Mouse (Mus musculus) kidney, embryonic 15.5 days (tissue): ENCODE results near the gene H2-M10.5. TPM values are rescaled to one million over a fixed set of nuclear protein-coding genes. Genes with fewer than 3 reads are reported as not detected.
A peak's percentile ranks its signal among the peaks of the same experiment; 100 is the strongest.
"Not testable (repeated sequence)": the region's sequence is repeated elsewhere in the genome, so short reads cannot be mapped to it uniquely, and the experiment has no call there.

Experiments used
- ATAC-seq: fragments of 200-750 bp; cut with Nextera tagmentation; replicated peaks from 2 replicates; pipeline ENCODE4 v1.8.0; 2017; ENCODE audit warnings: moderate TSS enrichment; ENCODE audit not compliant: low FRiP score
- H3K27ac ChIP-seq: fragments of 300-500 bp; sonication (generic); 2 replicates; pipeline ENCODE4 v1.5.1; 2015; ENCODE audit warnings: mild to moderate bottlenecking, inconsistent platforms
- H3K27me3 ChIP-seq: fragments of 300-500 bp; sonication (generic); 2 replicates; pipeline ENCODE4 v1.6.1; 2015; ENCODE audit warnings: inconsistent platforms
- H3K36me3 ChIP-seq: fragments of 300-500 bp; sonication (generic); 2 replicates; pipeline ENCODE4 v1.6.1; 2015; ENCODE audit warnings: inconsistent platforms
- H3K4me1 ChIP-seq: fragments of 300-500 bp; sonication (generic); 2 replicates; pipeline ENCODE4 v1.6.1; 2015; ENCODE audit warnings: inconsistent platforms
- H3K4me2 ChIP-seq: fragments of 300-500 bp; sonication (generic); 2 replicates; pipeline ENCODE4 v1.6.1; 2015; ENCODE audit warnings: moderate library complexity, mild to moderate bottlenecking, inconsistent platforms
- H3K4me3 ChIP-seq: fragments of 300-500 bp; sonication (generic); replicated peaks from 2 replicates; pipeline ENCODE4 v1.5.1; 2015; ENCODE audit warnings: mild to moderate bottlenecking, inconsistent platforms
- H3K9ac ChIP-seq: fragments of 300-500 bp; sonication (generic); 2 replicates; pipeline ENCODE4 v1.6.1; 2015; ENCODE audit warnings: mild to moderate bottlenecking, inconsistent platforms
- H3K9me3 ChIP-seq: fragments of 300-500 bp; sonication (generic); replicated peaks from 2 replicates; pipeline ENCODE4 v1.6.1; 2016; ENCODE audit warnings: inconsistent platforms
- WGBS: fragments of 180-500 bp; shearing (Covaris S2); methylation state at CpG from one replicate; pipeline ENCODE4 v1.1.7; 2015; ENCODE audit warnings: mixed read lengths; 5-methylcytosine and 5-hydroxymethylcytosine counted together
- polyA plus RNA-seq: library from polyadenylated mRNA; unstranded; fragments of >200 nt; fragmentation: Nextera tagmentation; extraction: Ambion mirVana; gene quantifications from 2 replicates; pipeline ENCODE4 v1.2.1, GENCODE M21; 2015

The H2-M10.5 gene
- polyA plus RNA-seq: not detected in 2 replicates

DNA sequence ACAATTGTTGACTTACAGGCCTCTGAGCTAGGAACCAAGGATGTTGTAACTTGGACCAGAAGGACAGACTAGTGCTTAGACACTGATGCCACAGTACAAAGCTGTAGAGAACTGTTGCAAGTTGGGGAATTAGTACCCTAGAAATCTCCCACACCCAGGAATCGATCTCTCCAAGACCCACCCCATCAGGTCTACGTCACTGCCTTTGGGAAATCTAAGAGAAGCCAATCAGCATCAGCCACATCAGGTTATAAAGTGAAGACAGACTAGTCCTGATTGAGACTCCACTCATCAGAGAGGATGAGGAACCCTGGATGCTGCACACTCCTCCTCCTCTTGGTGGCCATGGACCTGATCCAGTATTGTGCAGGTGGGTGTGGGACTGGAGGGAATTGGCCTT is at the start of gene H2-M10.5:
Gene H2-M10.5, plus strand, starts transcription at position 301 of the 400 bp plus-strand sequence.
- 89% methylated on average over 2 of the region's 2 CpGs for WGBS
- H3K9ac ChIP-seq, H3K4me2 ChIP-seq, H3K9me3 ChIP-seq, H3K36me3 ChIP-seq, H3K27ac ChIP-seq, ATAC-seq, H3K4me3 ChIP-seq, H3K4me1 ChIP-seq, H3K27me3 ChIP-seq: not testable (repeated sequence)

GRCm38 (mm10) chr17:36726046-36726445 is 46.7 kb upstream of the H2-M10.5 start:
- no peak overlapping the region for H3K4me3 ChIP-seq
- no peaks in the 10 kb centered on the region for H3K4me1 ChIP-seq
- H3K36me3 ChIP-seq: no peaks in the 10 kb centered on the region
- no peaks in the 10 kb centered on the region for H3K9me3 ChIP-seq
- H3K27ac ChIP-seq: no peak overlapping the region
- WGBS: 24% methylated on average over 2 of the region's 2 CpGs
- no peak overlapping the region for H3K4me2 ChIP-seq
- no peaks in the 10 kb centered on the region for H3K27me3 ChIP-seq
- H3K9ac ChIP-seq: no peak overlapping the region
- no peak for ATAC-seq

DNA sequence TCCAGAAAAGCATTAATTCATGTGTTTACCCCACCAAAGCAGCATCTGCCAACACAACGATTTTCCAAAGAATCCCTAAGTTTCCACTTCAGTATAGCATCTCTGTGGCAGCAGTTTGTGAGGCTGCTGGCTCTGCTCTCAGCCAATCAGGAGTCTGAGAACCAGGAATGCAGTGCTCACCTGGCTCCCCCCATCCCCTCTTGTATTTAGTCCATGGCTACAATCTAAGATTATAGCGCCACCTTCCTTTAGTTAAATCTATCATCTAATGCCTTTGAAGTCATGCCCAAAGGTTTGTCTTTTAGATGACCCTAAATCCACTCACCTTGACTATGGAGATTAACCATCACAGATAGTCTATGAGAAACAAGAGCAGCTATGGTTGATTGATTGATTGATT is 8.9 kb upstream of the H2-M10.5 start:
- Histone ChIP-seq H3K27ac (no peak overlapping the region), H3K4me1 (no peaks in the 10 kb centered on the region), H3K27me3 (no peaks in the 10 kb centered on the region), H3K9ac (no peak overlapping the region), H3K36me3 (no peaks in the 10 kb centered on the region), H3K4me3 (no peak overlapping the region), H3K9me3 (no peaks in the 10 kb centered on the region), H3K4me2 (no peak overlapping the region)
- WGBS: 55% methylated on average over 2 of the region's 2 CpGs
- no peak for ATAC-seq

DNA sequence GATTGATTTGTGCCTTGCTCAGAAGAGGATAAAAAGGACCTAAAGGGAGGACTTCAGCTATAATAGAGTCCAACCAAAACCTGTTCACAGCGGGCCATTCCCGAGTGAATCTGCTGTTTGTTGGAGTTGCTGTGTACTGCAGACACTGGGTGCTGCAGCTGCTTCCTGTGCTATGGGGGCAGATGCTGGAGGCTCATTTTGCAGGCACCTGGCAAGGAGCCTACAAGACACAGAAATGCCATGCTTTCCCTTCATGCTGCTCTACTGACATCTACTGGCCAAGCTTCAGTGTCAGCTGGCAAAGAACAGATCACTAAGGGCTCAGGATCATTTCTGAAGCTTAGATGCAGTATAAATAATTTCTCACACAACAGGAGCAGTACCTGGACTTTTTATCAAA is 8.5 kb upstream of the H2-M10.5 start:
- not testable (repeated sequence) for H3K4me1 ChIP-seq, H3K4me2 ChIP-seq, H3K9ac ChIP-seq, H3K4me3 ChIP-seq, H3K27ac ChIP-seq, H3K27me3 ChIP-seq, H3K36me3 ChIP-seq, ATAC-seq, H3K9me3 ChIP-seq
- 28% methylated on average over 2 of the region's 2 CpGs for WGBS

DNA sequence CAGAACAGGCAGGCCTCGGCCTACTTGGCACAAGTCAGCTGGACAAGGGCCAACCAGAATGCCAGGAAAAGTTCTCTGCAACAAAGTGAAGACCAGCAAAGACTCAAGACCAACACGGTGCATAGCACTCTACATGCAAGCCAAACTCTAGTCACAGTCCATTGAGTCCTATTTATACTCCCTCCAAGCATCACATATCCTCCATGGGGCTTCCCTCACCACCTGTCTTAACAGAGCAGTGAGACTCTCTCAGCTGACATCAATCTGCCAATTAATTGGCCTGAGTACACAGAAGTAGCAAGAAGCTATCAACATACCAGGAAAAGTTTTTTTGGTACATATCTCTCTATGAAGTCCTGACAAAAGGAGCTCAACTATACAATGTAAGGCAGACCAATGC is 7.3 kb upstream of the H2-M10.5 start:
- H3K36me3 ChIP-seq, H3K4me2 ChIP-seq, H3K27ac ChIP-seq, H3K4me3 ChIP-seq, H3K9me3 ChIP-seq, H3K4me1 ChIP-seq, H3K27me3 ChIP-seq, ATAC-seq, H3K9ac ChIP-seq: not testable (repeated sequence)
- WGBS: 61% methylated on average over 2 of the region's 2 CpGs

- Histone ChIP-seq H3K9me3 (no peaks in the 10 kb centered on the region), H3K4me2 (no peak overlapping the region), H3K27ac (no peak overlapping the region), H3K27me3 (no peaks in the 10 kb centered on the region), H3K4me3 (no peak overlapping the region), H3K36me3 (no peaks in the 10 kb centered on the region), H3K4me1 (no peaks in the 10 kb centered on the region), H3K9ac (no peak overlapping the region)
- WGBS: 59% methylated on average over 3 of the region's 3 CpGs
- ATAC-seq: no peak
Observed at GRCm38 (mm10) chr17:36781533-36781932, 8.8 kb downstream of the H2-M10.5 start.

DNA sequence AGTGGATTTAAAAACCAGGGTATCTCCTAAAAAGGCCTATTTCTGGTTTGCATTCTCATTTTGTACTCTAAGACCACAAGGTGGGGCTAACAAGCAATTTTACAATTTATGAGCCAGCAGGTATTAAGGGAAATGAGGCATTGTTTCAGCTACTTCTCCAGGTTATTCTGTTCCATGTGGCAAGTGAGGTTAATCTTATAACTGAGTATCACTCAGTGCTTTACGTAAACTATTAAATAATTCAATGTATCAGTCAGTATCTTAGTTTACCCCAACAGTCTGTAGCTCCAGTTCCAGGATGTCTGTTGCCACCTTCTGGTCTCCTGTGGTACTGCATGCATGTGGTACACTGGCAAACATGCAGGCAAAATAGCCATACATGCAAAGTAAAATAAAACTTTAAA is 13.8 kb downstream of the H2-M10.5 start:
- 50% methylated on average over 1 of the region's 1 CpGs for WGBS
- not testable (repeated sequence) for H3K4me1 ChIP-seq, ATAC-seq

DNA sequence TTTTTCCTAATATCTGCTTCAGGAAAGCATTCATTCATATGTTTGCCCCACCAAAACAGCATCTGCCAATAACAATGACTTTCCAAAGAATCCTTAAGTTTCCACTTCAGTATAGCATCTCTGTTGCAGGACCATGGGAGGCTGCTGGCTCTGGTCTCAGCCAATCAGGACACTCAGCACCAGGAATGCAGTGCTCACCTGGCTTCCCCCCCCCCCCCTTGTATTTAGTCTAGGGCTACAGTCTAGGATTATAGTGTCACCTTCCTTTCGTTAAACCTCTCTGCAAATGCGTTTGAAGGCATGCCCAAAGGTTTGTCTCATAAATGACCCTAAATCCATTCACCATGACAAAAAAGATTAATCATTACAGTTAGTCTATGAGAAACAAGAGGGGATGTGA is 15.6 kb downstream of the H2-M10.5 start:
- Histone ChIP-seq H3K36me3 (no peaks in the 10 kb centered on the region), H3K9me3 (no peaks in the 10 kb centered on the region), H3K4me3 (no peak overlapping the region), H3K27ac (no peak overlapping the region), H3K4me2 (no peak overlapping the region), H3K27me3 (no peaks in the 10 kb centered on the region), H3K9ac (no peak overlapping the region), H3K4me1 (no peaks in the 10 kb centered on the region)
- no peak for ATAC-seq
- WGBS: 65% methylated on average over 2 of the region's 2 CpGs

More for the DNA sequence above, 13.8 kb downstream of the H2-M10.5 start:
- H3K9ac ChIP-seq, H3K4me2 ChIP-seq, H3K9me3 ChIP-seq, H3K4me3 ChIP-seq, H3K36me3 ChIP-seq, H3K27me3 ChIP-seq, H3K27ac ChIP-seq: not testable (repeated sequence)

DNA sequence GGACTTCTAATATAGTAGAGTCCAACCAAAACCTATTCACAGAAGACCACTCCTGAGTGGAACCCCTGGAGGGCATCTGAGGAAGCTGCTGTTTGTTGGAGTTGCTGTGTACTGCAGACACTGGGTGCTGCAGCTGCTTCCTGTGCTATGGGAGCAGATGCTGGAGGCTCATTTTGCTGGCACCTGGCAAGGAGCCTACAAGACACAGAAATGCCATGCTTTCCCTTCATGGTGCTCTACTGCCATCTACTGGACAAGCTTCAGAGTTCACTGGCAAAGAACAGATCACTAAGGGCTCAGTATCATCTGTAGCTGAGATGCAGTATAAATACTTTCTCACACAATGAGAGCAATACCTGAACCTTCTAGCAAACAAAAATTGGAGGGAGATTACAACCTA is 16.1 kb downstream of the H2-M10.5 start:
- ATAC-seq: 0 out of 2 replicates have a peak, but pooled peaks have one; percentile 33
- not testable (repeated sequence) for H3K4me1 ChIP-seq, H3K9ac ChIP-seq, H3K27me3 ChIP-seq, H3K36me3 ChIP-seq, H3K4me3 ChIP-seq, H3K4me2 ChIP-seq, H3K9me3 ChIP-seq, H3K27ac ChIP-seq

DNA sequence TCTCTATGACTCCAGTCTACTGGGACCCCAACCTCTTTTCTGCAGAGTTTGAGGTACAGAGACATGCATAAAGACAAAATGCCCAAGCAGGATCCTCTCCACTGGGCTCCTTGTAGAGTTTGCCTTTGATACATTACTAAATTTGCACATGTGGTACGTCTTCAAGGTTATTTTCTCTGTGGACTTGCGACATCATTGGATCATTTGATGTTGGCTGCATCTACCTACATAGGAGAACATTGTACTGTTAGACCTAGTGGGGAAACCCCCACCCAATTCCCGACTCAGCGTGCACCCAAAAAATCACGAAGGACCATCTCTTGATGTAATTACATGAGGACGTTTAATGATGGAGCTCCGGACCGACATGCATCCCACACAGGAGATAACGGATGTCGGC is 26.8 kb downstream of the H2-M10.5 start:
- WGBS: 80% methylated on average over 10 of the region's 10 CpGs
- Histone ChIP-seq H3K9me3 (no peaks in the 10 kb centered on the region), H3K4me1 (no peaks in the 10 kb centered on the region), H3K36me3 (no peaks in the 10 kb centered on the region), H3K27me3 (no peaks in the 10 kb centered on the region), H3K9ac (no peak overlapping the region), H3K4me3 (no peak overlapping the region), H3K4me2 (no peak overlapping the region), H3K27ac (no peak overlapping the region)
- ATAC-seq: no peak

DNA sequence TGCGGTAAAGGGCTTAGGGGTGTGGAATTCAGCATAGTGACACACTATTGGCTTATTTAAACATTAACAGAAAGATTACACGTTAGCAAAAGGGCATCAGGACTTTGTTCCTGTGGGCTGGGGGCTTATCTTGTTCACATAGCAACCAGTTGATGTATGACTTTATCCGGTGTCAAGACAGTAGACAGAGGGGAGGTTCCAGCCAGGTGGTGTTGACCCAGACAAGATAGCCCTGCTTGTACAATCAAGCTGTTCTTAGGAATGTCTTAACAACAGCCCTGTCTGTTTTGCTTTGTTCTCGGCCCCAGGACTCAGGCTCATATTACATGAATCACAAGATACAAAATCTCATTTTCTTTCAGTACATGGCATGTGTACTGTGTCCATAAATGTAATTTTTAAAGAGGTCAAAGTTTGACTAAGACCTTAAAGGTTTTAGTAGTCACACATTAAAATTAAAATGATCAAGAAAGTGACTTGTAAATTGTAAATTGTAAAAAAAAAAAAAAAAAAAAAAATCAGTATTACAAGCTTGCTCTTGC is 27.3 kb downstream of the H2-M10.5 start:
- not testable (repeated sequence) for H3K27ac ChIP-seq, H3K27me3 ChIP-seq, H3K36me3 ChIP-seq, H3K9ac ChIP-seq, H3K4me2 ChIP-seq, H3K4me1 ChIP-seq, ATAC-seq, H3K4me3 ChIP-seq, H3K9me3 ChIP-seq
- 44% methylated on average over 4 of the region's 4 CpGs for WGBS

- no peak within 1 kb of the TSS for H3K4me2 ChIP-seq
- ATAC-seq: no peak
- H3K9ac ChIP-seq: no peak within 1 kb of the TSS
- no peak within 1 kb of the TSS for H3K4me3 ChIP-seq
- no peaks in the 10 kb centered on the region for H3K27me3 ChIP-seq
- H3K4me1 ChIP-seq: no peaks in the 10 kb centered on the region
- H3K27ac ChIP-seq: no peak within 1 kb of the TSS
- no peaks in the 10 kb centered on the region for H3K9me3 ChIP-seq
- H3K36me3 ChIP-seq: no peaks in the 10 kb centered on the region
Observed at GRCm38 (mm10) chr17:36811871-36812270, 39.2 kb downstream of the H2-M10.5 start, which contains the start of gene H2-M10.6. TSS of gene H2-M10.6 (plus strand) at chr17:36812171.

GRCm38 (mm10) chr17:36824005-36824404 is 51.3 kb downstream of the H2-M10.5 start:
- peaks cover 13% of the 10 kb centered on the region; the same call in 1 of the 2 replicates for H3K27me3 ChIP-seq
- no peak overlapping the region for H3K9ac ChIP-seq
- ATAC-seq: no peak
- H3K27ac ChIP-seq: no peak overlapping the region
- H3K4me2 ChIP-seq: no peak overlapping the region
- H3K9me3 ChIP-seq: no peaks in the 10 kb centered on the region
- H3K4me1 ChIP-seq: no peaks in the 10 kb centered on the region
- no peak overlapping the region for H3K4me3 ChIP-seq
- H3K36me3 ChIP-seq: no peaks in the 10 kb centered on the region
